Mouse (Mus musculus): ENCODE data around the gene Jazf1. TPM values are rescaled to one million over a fixed set of nuclear protein-coding genes. Genes with fewer than 3 reads are reported as not detected.

The Jazf1 gene
- total RNA-seq, 2 experiments from 2014 or later = 2.8 to 3.2 TPM

DNA sequence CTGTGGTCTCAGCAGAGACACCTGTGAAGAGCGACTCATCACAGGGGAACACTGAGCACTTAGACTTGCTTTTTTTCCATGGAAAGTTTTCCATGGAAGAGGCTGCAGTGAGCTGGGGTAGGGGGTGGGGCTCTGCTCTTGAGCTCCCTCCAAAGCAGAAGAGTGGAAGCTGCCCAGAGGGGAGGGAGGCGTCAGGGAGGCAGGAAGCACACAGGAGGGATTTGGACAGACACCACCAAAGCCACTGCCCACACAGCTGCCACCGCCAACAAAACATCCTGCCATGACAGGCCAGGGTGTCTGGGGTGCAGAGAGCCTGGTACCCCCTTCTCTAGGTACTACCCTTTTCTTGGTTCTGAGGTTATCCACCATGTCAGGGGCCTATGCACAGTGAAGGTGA is 293.1 kb downstream of the Jazf1 start:
- intact Hi-C loops (cut with DNase I) = no loop called here
- DNase-seq (ENCODE audit: low spot score) = no peak

DNA sequence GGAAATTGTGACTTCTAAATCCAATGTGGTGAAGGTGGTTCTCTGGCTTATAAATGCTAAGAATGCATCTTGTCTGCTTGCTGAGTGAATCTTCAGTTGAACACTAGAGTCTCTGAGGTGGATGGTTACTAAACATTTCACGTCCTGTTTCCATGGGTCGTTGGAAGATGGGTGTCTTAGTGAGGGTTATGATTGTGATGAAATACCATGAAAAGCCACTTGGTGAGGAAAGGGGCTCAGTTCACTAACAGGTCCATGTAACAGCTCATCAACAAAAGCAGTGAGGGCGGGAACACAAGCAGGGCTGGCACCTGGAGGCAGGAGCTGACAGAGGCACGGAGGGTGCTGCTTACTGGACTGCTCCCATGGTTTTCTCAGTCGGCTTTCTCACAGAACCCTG is 295.3 kb downstream of the Jazf1 start:
- no peak for DNase-seq (ENCODE audit: low spot score)
- intact Hi-C loops (cut with DNase I) = no loop called here

DNA sequence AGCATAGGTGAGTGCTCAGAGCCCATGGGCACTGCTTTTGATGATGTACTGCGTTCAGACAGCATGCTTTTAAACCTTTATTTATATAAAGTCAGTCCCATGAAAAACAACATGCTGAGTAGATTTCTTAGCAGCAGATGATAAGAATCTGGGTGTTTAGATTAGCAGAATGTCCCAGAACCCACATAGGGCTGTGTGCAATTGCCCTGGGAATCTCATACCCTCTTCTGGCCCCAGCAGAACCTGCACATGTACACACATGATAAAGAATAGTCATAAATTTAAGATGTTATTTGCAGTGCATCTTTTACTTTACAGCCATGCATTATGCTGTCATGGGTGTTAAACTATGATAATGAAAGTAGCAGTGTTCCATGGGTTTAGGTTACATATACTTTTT is 297.6 kb downstream of the Jazf1 start:
- intact Hi-C loops (cut with DNase I) = no loop called here
- no peak for DNase-seq (ENCODE audit: low spot score)

- intact Hi-C loops (cut with DNase I) = no loop called here
- DNase-seq (ENCODE audit: low spot score) = no peak
These were observed 303.2 kb downstream of the Jazf1 start for GRCm38 (mm10) chr6:52765206-52765605.

- intact Hi-C loops (cut with DNase I) = no loop called here
- no peak for DNase-seq (ENCODE audit: low spot score)
These were observed 315.6 kb downstream of the Jazf1 start for GRCm38 (mm10) chr6:52752832-52753231.

DNA sequence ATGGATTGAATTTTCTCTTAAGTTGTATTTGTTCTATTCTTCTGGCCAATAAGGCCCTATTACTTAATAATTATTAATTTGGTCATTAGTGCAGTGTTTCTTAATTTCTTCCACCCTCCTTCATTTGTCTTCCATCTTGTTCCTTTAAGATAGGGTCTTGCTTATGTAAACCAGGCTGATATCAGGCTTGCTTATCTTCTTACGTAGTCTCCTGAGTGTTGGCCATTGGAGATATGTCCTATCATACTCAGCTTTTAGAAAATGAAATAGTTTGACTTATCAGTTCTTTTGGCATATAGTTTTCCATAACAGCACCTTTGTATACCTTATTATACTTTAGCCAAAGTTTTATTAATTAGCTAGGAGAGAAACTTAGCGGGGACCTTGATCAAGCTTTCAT is 333.8 kb downstream of the Jazf1 start:
- intact Hi-C loops (cut with DNase I) = no loop called here
- no peak for DNase-seq (ENCODE audit: low spot score)

- intact Hi-C loops (cut with DNase I) = no loop called here
- no peak for DNase-seq (ENCODE audit: low spot score)
These were observed 338.1 kb downstream of the Jazf1 start for GRCm38 (mm10) chr6:52730338-52730737.

- intact Hi-C loops (cut with DNase I) = loop anchor here (1.0 to 10.0 kb wide), 5 partner anchors 62 to 468 kb away; no protein-coding TSS in a partner anchor
- DNase-seq (ENCODE audit: low spot score) = no peak
These were observed 343.5 kb downstream of the Jazf1 start for GRCm38 (mm10) chr6:52724805-52725439.

Other genes with a start within 250 kb of the Jazf1 start
- 10 to 100 TPM in 1 of 2 experiments, 1 to 10 TPM in 1; 9.3 to 10.9 TPM for gene Creb5, start 218.6 kb upstream of the Jazf1 start, total RNA-seq (2021)